Mouse (Mus musculus) erythroblast, adult 5-6 weeks (primary cell): ENCODE data around the gene Ak9. TPM values are rescaled to one million over a fixed set of nuclear protein-coding genes. Genes with fewer than 3 reads are reported as not detected.

ENCODE experiments used
- ATAC-seq: replicated peaks from 2 replicates; pipeline ENCODE4 v1.8.0; 2016; ENCODE audit warnings: moderate number of reproducible peaks, mild to moderate bottlenecking, moderate TSS enrichment, inconsistent platforms; ENCODE audit not compliant: poor library complexity, low FRiP score, severe bottlenecking
- total RNA-seq, 2 experiments: library from RNA; stranded (forward) in 1 of 2; stranded (reverse) in 1 of 2; fragments of 150-400 nt in 1 of 2; fragments of 200-764, 138-1000 nt in 1 of 2; gene quantifications; 2 replicates each; pipeline versions ENCODE4 v1.2.3 to v1.2.4; 2015 to 2017; ENCODE audit warnings: low replicate concordance in 2 of 2

The Ak9 gene
- total RNA-seq, 2 experiments from 2014 or later: 0.17 TPM; not detected in 1

DNA sequence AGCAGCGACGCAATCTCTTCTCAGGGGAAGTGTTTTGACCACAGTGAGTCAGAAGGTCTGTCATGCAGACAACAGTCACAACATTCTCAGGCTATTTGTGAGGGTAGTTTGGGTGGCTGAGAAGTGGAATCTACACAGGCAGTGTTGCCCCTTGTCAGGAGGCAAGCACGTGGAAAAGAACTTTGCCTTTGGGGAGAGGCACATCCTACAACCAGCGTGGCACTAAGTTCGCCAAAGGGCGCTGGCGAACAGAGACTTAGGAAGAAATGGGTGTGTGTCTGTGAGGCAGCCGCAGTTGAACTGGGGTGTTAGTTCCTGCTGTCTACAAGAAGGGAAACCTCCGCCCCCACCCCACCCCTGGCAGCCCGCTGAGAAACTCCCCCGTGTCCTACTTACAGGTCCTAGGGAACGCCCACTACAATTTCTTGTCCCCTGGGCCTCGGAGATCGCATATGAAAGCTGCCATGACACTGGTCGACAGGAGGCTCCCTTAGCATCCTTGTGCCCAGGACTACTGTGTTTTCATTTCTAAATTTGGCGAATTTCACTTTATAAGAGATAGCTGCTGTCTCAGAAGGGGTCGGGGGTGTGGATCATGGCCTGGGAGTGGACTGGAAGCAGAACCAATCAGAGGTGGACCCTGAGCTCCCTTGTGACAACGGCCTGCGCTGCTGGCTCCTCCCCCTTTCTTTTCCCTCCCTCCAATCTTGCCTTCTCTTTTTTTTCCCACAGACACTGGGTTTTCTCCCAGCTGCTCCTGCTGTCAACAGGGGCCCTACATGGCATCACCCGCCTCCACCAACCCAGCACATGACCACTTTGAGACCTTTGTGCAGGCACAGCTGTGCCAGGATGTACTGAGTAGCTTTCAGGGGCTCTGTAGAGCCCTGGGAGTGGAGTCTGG is 173.8 kb downstream of the Ak9 start:
- no peak for ATAC-seq

DNA sequence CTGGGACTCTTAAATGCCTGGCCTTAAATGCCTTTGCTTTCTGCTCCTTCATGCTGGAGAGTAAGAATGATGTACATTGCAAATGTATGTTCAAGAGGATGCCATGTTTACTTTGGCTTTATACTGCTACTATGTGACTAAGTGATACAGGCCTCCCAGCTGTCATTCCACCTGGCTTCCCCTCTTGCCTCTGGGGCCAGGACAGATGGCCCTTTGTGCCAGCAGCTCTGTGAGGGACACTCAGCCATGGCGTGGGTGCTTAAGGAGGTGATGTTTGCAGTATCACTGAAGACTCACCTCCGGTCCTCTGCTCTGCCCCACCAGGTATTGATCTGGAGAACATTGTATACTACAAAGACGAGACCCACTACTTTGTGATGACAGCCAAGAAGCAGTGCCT is 176.2 kb downstream of the Ak9 start:
- ATAC-seq: no peak

DNA sequence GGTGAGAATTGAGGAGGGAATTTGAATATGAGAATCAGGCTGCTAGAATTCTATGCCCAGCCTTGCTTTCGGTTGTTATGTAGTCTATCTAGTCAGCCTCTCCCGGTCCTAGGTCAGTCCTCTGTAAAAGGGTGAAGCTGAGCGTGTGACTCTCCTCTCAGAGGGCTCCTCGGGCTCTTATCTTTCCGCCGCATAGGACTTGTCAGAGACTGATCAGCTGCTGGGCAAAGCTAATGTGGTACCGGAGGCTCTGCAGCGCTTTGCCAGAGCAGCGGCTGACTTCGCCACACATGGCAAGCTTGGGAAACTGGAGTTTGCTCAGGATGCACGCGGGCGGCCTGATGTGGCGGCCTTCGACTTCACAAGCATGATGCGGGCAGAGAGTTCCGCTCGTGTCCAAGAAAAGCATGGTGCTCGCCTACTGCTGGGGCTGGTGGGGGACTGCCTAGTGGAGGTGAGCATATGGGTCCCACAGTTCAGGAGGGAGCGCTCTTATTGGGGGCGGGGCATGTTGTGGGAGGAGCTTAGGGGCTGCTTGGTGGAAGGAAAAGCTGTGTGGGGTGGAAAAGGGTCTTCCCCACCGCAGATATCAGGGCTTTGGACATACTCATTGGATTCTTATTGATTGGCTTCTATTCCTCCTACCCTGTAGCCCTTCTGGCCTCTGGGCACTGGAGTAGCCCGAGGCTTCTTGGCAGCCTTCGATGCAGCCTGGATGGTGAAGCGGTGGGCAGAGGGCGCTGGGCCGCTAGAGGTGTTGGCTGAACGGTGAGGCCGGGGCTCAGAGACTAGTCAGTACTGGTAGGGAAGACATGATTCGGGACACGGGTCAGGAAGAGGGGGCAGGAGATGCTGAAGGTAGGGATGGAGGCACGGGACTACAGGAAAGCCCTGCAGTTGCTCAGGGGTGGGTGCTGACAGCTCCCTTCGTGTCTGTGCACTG is 177.4 kb downstream of the Ak9 start:
- ATAC-seq: no peak

DNA sequence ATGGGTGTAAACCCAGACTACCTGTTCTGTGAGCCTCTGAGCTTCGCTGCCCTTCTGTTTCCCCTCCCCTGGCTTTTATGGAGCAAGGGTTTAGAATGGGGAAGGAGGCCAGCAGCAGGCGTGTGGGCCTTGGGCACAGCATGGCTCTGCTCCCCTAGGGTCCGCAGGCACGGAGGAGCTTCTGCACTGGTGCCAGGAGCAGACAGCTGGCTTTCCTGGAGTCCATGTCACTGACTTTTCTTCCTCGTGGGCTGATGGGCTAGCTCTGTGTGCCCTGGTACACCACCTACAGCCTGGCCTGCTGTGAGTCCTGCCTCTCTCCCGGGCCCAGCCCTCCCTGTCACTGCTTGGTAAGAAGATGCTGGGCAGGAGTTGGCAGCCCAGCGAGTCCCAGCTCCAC is 178.7 kb downstream of the Ak9 start:
- ATAC-seq: no peak

Other genes with a start within 250 kb of the Ak9 start
- gene Gpr6, start 231.7 kb upstream of the Ak9 start, total RNA-seq (2015; ENCODE audit: low replicate concordance): not detected in 2 replicates
- gene Gpr6, start 231.7 kb upstream of the Ak9 start, total RNA-seq (2017; ENCODE audit: low replicate concordance): not detected in 2 replicates
- 12.7 and 25.4 TPM in 2 replicates for gene Fig4, start 720 bp upstream of the Ak9 start, total RNA-seq (2015; ENCODE audit: low replicate concordance)
- gene Fig4, start 720 bp upstream of the Ak9 start, total RNA-seq (2017; ENCODE audit: low replicate concordance): 13.5 and 17.9 TPM in 2 replicates
- gene Zbtb24, start 146.4 kb downstream of the Ak9 start, total RNA-seq (2015; ENCODE audit: low replicate concordance): 2.9 and 6.9 TPM in 2 replicates
- 8.5 and 9.2 TPM in 2 replicates for gene Zbtb24, start 146.4 kb downstream of the Ak9 start, total RNA-seq (2017; ENCODE audit: low replicate concordance)
- 4.6 and 8.8 TPM in 2 replicates for gene Mical1, start 172.3 kb downstream of the Ak9 start, total RNA-seq (2015; ENCODE audit: low replicate concordance)
- gene Mical1, start 172.3 kb downstream of the Ak9 start, total RNA-seq (2017; ENCODE audit: low replicate concordance): 6.8 and 8.9 TPM in 2 replicates
- 2.1 and 2.5 TPM in 2 replicates for gene Smpd2, start 186.4 kb downstream of the Ak9 start, total RNA-seq (2015; ENCODE audit: low replicate concordance)
- gene Smpd2, start 186.4 kb downstream of the Ak9 start, total RNA-seq (2017; ENCODE audit: low replicate concordance): 0.85 and 1.5 TPM in 2 replicates
- gene Ppil6, start 186.5 kb downstream of the Ak9 start, total RNA-seq (2015; ENCODE audit: low replicate concordance): not detected in 2 replicates
- gene Ppil6, start 186.5 kb downstream of the Ak9 start, total RNA-seq (2017; ENCODE audit: low replicate concordance): not detected in 2 replicates
- gene Cd164, start 215.4 kb downstream of the Ak9 start, total RNA-seq (2015; ENCODE audit: low replicate concordance): 57.6 and 59.8 TPM in 2 replicates
- gene Cd164, start 215.4 kb downstream of the Ak9 start, total RNA-seq (2017; ENCODE audit: low replicate concordance): 50.2 and 53.9 TPM in 2 replicates